Mouse (Mus musculus) testis, adult 2 months (tissue): ENCODE measurements around the gene Nyap1. TPM values are rescaled to one million over a fixed set of nuclear protein-coding genes. Genes with fewer than 3 reads are reported as not detected.
"Not testable (repeated sequence)": the region's sequence is repeated elsewhere in the genome, so short reads cannot be mapped to it uniquely, and the experiment has no call there.

Experiments used
- H3K27ac ChIP-seq: fragments of 200-500 bp; 2 replicates; pipeline ENCODE4 v1.5.1; 2012; ENCODE audit warnings: low read depth, low read length; ENCODE audit not compliant: control insufficient read depth, insufficient read depth
- H3K27me3 ChIP-seq: fragments of 200-500 bp; 2 replicates; pipeline ENCODE4 v1.6.1; 2012; ENCODE audit warnings: mild to moderate bottlenecking, low read length, moderate library complexity; ENCODE audit not compliant: control insufficient read depth, insufficient read depth
- H3K36me3 ChIP-seq: fragments of 200-500 bp; 2 replicates; pipeline ENCODE4 v1.6.1; 2012; ENCODE audit warnings: mild to moderate bottlenecking, low read length; ENCODE audit not compliant: control insufficient read depth, insufficient read depth
- H3K4me1 ChIP-seq: fragments of 200-500 bp; 2 replicates; pipeline ENCODE4 v1.6.1; 2012; ENCODE audit warnings: low read length; ENCODE audit not compliant: control insufficient read depth, insufficient read depth
- H3K4me3 ChIP-seq: fragments of 200-500 bp; 2 replicates; pipeline ENCODE4 v1.5.1; 2012; ENCODE audit warnings: low read depth, mild to moderate bottlenecking, low read length, moderate library complexity, mixed read lengths; ENCODE audit not compliant: control insufficient read depth
- CTCF ChIP-seq: fragments of 200-500 bp; IDR thresholded peaks from 2 replicates; pipeline ENCODE4 v1.5.1; 2012; ENCODE audit warnings: low read depth, mild to moderate bottlenecking, inconsistent platforms, low read length, moderate library complexity; ENCODE audit not compliant: control insufficient read depth, insufficient read depth, insufficient replicate concordance
- POLR2A ChIP-seq: fragments of 200-500 bp; IDR thresholded peaks from 2 replicates; pipeline ENCODE4 v1.6.1; 2012; ENCODE audit warnings: low read depth, mild to moderate bottlenecking, inconsistent platforms, low read length, moderate library complexity; ENCODE audit not compliant: control insufficient read depth
- polyA plus RNA-seq: library from polyadenylated mRNA; depleted of rRNA; stranded (reverse); fragments of >200 nt; gene quantifications from 2 replicates; pipeline ENCODE4 v1.2.3, GENCODE M21; 2012

The Nyap1 gene
- polyA plus RNA-seq, 1 experiment: 0.98 TPM

GRCm38 (mm10) chr5:137739471-137739870 is 1.9 kb downstream of the Nyap1 start:
- no peak for TF ChIP-seq CTCF
- no peak for TF ChIP-seq POLR2A
- Histone ChIP-seq H3K4me3 (no peak overlapping the region), H3K27ac (no peak overlapping the region)

DNA sequence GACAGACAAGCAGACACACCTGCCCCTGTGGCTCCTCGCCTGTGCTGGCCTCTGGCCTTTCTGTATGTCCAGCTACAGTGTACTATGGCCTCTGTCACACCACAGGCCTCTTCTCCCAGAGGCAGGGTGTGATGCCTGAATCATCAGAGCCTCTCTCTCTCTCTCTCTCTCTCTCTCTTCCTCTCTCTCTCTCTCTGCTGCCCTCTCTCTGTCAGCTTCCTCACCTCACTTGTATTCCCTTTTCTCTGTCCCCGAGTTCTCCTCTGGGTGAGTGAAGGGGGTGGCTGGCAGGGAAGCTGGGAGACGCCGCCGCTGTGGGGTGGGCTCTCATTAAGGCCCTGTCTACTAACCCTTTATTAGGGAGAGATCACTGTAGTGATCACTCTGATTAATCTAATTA is 2.9 kb downstream of the Nyap1 start:
- H3K27me3 ChIP-seq: no peaks in the 10 kb centered on the region
- H3K4me1 ChIP-seq: peaks cover 16% of the 10 kb centered on the region
- no peak for TF ChIP-seq POLR2A
- TF ChIP-seq CTCF: no peak
- H3K4me3 ChIP-seq: no peak overlapping the region
- no peak overlapping the region for H3K27ac ChIP-seq
- no peaks in the 10 kb centered on the region for H3K36me3 ChIP-seq

More at GRCm38 (mm10) chr5:137739471-137739870, 1.9 kb downstream of the Nyap1 start:
- no peaks in the 10 kb centered on the region for H3K36me3 ChIP-seq
- H3K27me3 ChIP-seq: no peaks in the 10 kb centered on the region
- peaks cover 8% of the 10 kb centered on the region for H3K4me1 ChIP-seq

GRCm38 (mm10) chr5:137737400-137737940 is 3.9 kb downstream of the Nyap1 start:
- Histone ChIP-seq H3K36me3 (no peaks in the 10 kb centered on the region), H3K27ac (no peak overlapping the region), H3K4me3 (no peak overlapping the region), H3K27me3 (no peaks in the 10 kb centered on the region), H3K4me1 (peaks cover 16% of the 10 kb centered on the region)
- TF ChIP-seq POLR2A (no peak), CTCF (no peak)

DNA sequence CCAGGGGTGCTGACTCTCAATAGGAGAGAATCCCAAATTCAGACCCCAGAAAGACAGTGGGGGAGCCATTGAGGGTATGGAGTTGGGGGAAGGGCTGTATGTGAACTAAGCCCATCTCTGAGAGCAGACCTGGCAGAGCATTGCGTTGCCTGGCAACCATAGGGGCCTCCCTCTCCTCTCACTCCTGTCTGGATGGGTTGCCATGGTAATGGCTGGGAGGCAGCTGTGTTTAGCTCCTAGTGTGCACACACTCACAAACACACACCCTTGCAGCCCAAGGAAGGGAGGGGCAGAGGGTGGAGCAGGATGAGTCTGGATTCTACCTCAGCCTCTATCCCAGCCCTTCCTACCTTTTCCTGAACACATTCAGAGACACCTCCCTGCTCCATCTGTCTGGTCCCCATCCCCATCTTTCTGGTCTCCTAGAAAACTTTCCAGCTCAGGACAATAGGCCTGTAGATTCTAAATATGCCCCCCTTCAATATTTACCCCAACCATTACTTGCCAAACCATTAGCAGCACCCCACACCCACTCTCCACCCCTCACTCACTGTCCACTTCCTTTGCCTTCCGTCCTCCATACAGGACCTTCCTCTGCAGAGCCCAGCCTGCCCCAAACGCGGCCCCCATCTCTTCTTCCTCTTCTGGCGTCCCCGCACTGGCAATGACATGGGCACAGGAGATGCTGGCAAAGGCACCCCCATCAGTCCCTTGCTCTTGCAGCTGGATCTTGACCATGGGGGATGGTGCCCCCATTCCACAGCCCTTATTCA is 6.9 kb downstream of the Nyap1 start:
- Histone ChIP-seq H3K27me3 (no peaks in the 10 kb centered on the region), H3K4me3 (no peak overlapping the region), H3K36me3 (no peaks in the 10 kb centered on the region), H3K4me1 (peaks cover 22% of the 10 kb centered on the region), H3K27ac (no peak overlapping the region)
- TF ChIP-seq POLR2A: no peak
- TF ChIP-seq CTCF: no peak

DNA sequence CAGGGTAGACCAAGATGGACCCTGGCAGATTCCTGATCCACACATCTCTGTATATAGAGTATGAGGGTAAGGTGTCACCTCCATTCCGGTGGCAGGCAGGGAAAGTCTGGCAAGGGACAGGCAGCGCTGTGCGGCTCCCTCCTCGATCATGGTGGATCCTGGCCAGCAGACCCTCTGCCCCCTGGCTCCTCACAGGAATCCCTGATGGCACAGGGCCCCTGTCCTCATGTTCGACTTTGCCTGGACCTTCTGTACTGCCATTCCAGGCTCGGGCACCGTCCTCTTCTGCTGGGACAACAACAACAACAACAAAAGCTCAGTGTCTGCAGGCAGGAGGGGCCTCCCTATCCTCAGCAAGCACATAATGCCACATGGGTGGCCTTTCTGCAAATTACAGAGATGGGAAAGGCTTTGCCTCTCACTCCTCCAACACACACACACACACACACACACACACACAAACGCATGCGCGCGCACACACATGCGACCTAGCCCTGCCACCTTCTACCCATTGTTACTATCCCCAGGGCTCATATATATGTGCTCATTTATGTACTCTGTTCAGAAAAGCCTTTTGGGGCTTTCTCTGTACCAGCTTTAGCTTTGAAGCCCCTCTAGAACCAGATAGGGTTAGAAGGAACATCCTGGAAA is 7.6 kb downstream of the Nyap1 start:
- no peak overlapping the region for H3K4me3 ChIP-seq
- H3K27me3 ChIP-seq: no peaks in the 10 kb centered on the region
- H3K36me3 ChIP-seq: no peaks in the 10 kb centered on the region
- H3K27ac ChIP-seq: no peak overlapping the region
- no peak for TF ChIP-seq POLR2A
- peaks cover 22% of the 10 kb centered on the region for H3K4me1 ChIP-seq

GRCm38 (mm10) chr5:137726767-137727166 is 14.6 kb downstream of the Nyap1 start:
- Histone ChIP-seq H3K4me3 (no peak overlapping the region), H3K4me1 (peaks cover 6% of the 10 kb centered on the region; the same call in 1 of the 2 replicates), H3K27ac (no peak overlapping the region), H3K36me3 (no peaks in the 10 kb centered on the region), H3K27me3 (no peaks in the 10 kb centered on the region)
- TF ChIP-seq CTCF: no peak
- no peak for TF ChIP-seq POLR2A

GRCm38 (mm10) chr5:137723840-137724239 is 17.6 kb downstream of the Nyap1 start:
- H3K4me3 ChIP-seq: no peak overlapping the region
- no peaks in the 10 kb centered on the region for H3K27me3 ChIP-seq

GRCm38 (mm10) chr5:137720558-137721164 is 20.7 kb downstream of the Nyap1 start:
- H3K27ac ChIP-seq, H3K36me3 ChIP-seq, H3K4me3 ChIP-seq, H3K27me3 ChIP-seq, H3K4me1 ChIP-seq: not testable (repeated sequence)

More at GRCm38 (mm10) chr5:137723840-137724239, 17.6 kb downstream of the Nyap1 start:
- Histone ChIP-seq H3K4me1 (no peaks in the 10 kb centered on the region), H3K27ac (no peak overlapping the region), H3K36me3 (no peaks in the 10 kb centered on the region)
- no peak for TF ChIP-seq CTCF
- no peak for TF ChIP-seq POLR2A
